ENCODE assay signal across 8 mouse cellular contexts in genomic region chr19:28677045-28677727, GRCm38 (mm10). TPM values are rescaled to one million over a fixed set of nuclear protein-coding genes. Genes with fewer than 3 reads are reported as not detected.
A peak's percentile ranks its signal among the peaks of the same experiment; 100 is the strongest.
DNase-seq lines count a peak whose midpoint lies in the region; ATAC-seq and TF ChIP-seq lines count a peak whose summit lies in the region.

No protein-coding gene starts in this region.

- no peaks in the 10 kb centered on the region for H3K36me3 ChIP-seq in midbrain, embryonic 15.5 days (replicated peaks)

- WGBS in midbrain, embryonic 15.5 days: 27% methylated on average over 8 of the region's 8 CpGs
- 26% methylated on average over 8 of the region's 8 CpGs for WGBS in cerebellum, adult 2 months

- H3K27ac ChIP-seq in midbrain, embryonic 15.5 days: no peak overlapping the region
- H3K27ac ChIP-seq in cerebellum, adult 2 months (ENCODE audit: insufficient read depth, low read length): no peak overlapping the region

- no peak for TF ChIP-seq CTCF in cerebellum, adult 2 months (IDR thresholded peaks at IDR 0.05; ENCODE audit: borderline replicate concordance, insufficient read depth, low read depth, low read length)

- H3K9ac ChIP-seq in midbrain, embryonic 15.5 days: no peak overlapping the region

- TF ChIP-seq POLR2A in cerebellum, adult 2 months (IDR thresholded peaks at IDR 0.05; ENCODE audit: borderline replicate concordance, insufficient read depth, low read length): no peak

- H3K4me2 ChIP-seq in midbrain, embryonic 15.5 days: peak overlapping the region; percentile 99

- no peak for ATAC-seq in CD4-positive, CD25-positive, alpha-beta regulatory T cell, adult 4 months
- peak; percentile 31 for ATAC-seq in granulocyte monocyte progenitor cell, adult 5-6 weeks (replicated peaks; ENCODE audit: poor library complexity, severe bottlenecking)
- ATAC-seq in midbrain, embryonic 15.5 days (replicated peaks): no peak

- H3K27me3 ChIP-seq in midbrain, embryonic 15.5 days (replicated peaks): peaks cover 36% of the 10 kb centered on the region
- H3K27me3 ChIP-seq in cerebellum, adult 2 months (ENCODE audit: control insufficient read depth, insufficient read depth, low read length): peaks cover 6% of the 10 kb centered on the region; the same call in 1 of the 2 replicates

- DNase-seq in CD4-positive, CD25-positive, alpha-beta regulatory T cell, adult 2 months (ENCODE audit: low read depth, low spot score): peak; percentile 4
- peak; percentile 41 for DNase-seq in R1 (ENCODE audit: low read depth, low spot score)
- DNase-seq in kidney, postnatal 10 days: peak; percentile 38
- DNase-seq in layer of hippocampus, adult 8-10 months (ENCODE audit: low spot score in 2 of 2): no peak
- DNase-seq in cerebellum, adult 2 months: no peak

- H3K4me3 ChIP-seq in midbrain, embryonic 15.5 days: peak overlapping the region; percentile 53; the same call in 1 of the 2 replicates
- H3K4me3 ChIP-seq in cerebellum, adult 2 months (replicated peaks; ENCODE audit: insufficient read depth, low read depth, low read length): no peak overlapping the region

- no peaks in the 10 kb centered on the region for H3K9me3 ChIP-seq in midbrain, embryonic 15.5 days

- H3K4me1 ChIP-seq in midbrain, embryonic 15.5 days: peaks cover 23% of the 10 kb centered on the region
- no peaks in the 10 kb centered on the region for H3K4me1 ChIP-seq in cerebellum, adult 2 months (ENCODE audit: control insufficient read depth, insufficient read depth, low read length)

RNA-seq across cellular contexts. Expression of gene Glis3, which starts 2.7 kb away (rescaled TPM):
- polyA plus RNA-seq in CD4-positive, CD25-positive, alpha-beta regulatory T cell, adult 4 months (2017; shearing (Covaris generic)): under 1 TPM; 0.05 to 0.33 TPM
- 8.9 and 10.0 TPM in 2 replicates for total RNA-seq in granulocyte monocyte progenitor cell, adult 5-6 weeks (2014; fragmentation: Nextera tagmentation)
- 3.4 and 4.5 TPM in 2 replicates for total RNA-seq in granulocyte monocyte progenitor cell, adult 5-6 weeks (2017)
- polyA plus RNA-seq in midbrain, embryonic 15.5 days (2015; fragmentation: Nextera tagmentation; extraction: Ambion mirVana): 3.3 and 4.6 TPM in 2 replicates
- 10 to 100 TPM; 25.6 to 29.4 (median 26.0) TPM for total RNA-seq in layer of hippocampus, adult 8-10 months (2022)
- polyA plus RNA-seq in cerebellum, adult 2 months (2012; rRNA removed): 0.59 and 0.63 TPM in 2 replicates

Comparison
In these comparisons a context has a peak if more than half of its experiments do, and no peak if none do; other contexts are left out.
1. DNase-seq: peak in CD4-positive, CD25-positive, alpha-beta regulatory T cell, adult 2 months (single experiment), R1 (single experiment) and kidney, postnatal 10 days (single experiment); none in layer of hippocampus, adult 8-10 months (0 of 2) and cerebellum, adult 2 months (0 of 2).